Mouse (Mus musculus) spleen, adult 2 months (tissue): ENCODE results near the gene Pank3. TPM values are rescaled to one million over a fixed set of nuclear protein-coding genes. Genes with fewer than 3 reads are reported as not detected.
"Not testable (repeated sequence)": the region's sequence is repeated elsewhere in the genome, so short reads cannot be mapped to it uniquely, and the experiment has no call there.

Experiments
- DNase-seq, 2 experiments: peaks; one replicate each; pipeline versions ENCODE4 v3.0.0 to v3.0.0-alpha.2; 2012 to 2021; ENCODE audit warnings: low spot score in 2 of 2, low read depth in 1 of 2
- H3K27ac ChIP-seq: fragments of 200-500 bp; 2 replicates; pipeline ENCODE4 v1.5.1; 2012; ENCODE audit warnings: low read length, inconsistent platforms; ENCODE audit not compliant: insufficient read depth
- H3K27me3 ChIP-seq: fragments of 200-500 bp; 2 replicates; pipeline ENCODE4 v1.6.1; 2012; ENCODE audit warnings: mild to moderate bottlenecking, moderate library complexity, low read length, inconsistent platforms; ENCODE audit not compliant: control insufficient read depth, insufficient read depth
- H3K36me3 ChIP-seq: fragments of 200-500 bp; 2 replicates; pipeline ENCODE4 v1.6.1; 2012; ENCODE audit warnings: mild to moderate bottlenecking, low read length, inconsistent platforms; ENCODE audit not compliant: control insufficient read depth, insufficient read depth
- H3K4me1 ChIP-seq: fragments of 200-500 bp; 2 replicates; pipeline ENCODE4 v1.6.1; 2011; ENCODE audit warnings: inconsistent platforms; ENCODE audit not compliant: control insufficient read depth, insufficient read depth, insufficient read length
- H3K4me3 ChIP-seq: fragments of 200-500 bp; 2 replicates; pipeline ENCODE4 v1.5.1; 2011; ENCODE audit warnings: mild to moderate bottlenecking, inconsistent platforms; ENCODE audit not compliant: insufficient read depth, insufficient read length; ENCODE audit errors: extremely low read depth
- CTCF ChIP-seq: fragments of 200-500 bp; IDR thresholded peaks from 2 replicates; pipeline ENCODE4 v1.5.1; 2011; ENCODE audit warnings: mild to moderate bottlenecking, inconsistent platforms; ENCODE audit not compliant: insufficient read depth, insufficient read length, insufficient replicate concordance; ENCODE audit errors: extremely low read depth
- POLR2A ChIP-seq: fragments of 200-500 bp; IDR thresholded peaks from 2 replicates; pipeline ENCODE4 v1.6.1; 2011; ENCODE audit warnings: low read depth, low read length, inconsistent platforms
- WGBS: fragments of 180-500 bp; shearing (Covaris S2); methylation state at CpG from one replicate; pipeline ENCODE4 v1.1.7; 2018; 5-methylcytosine and 5-hydroxymethylcytosine counted together
- polyA plus RNA-seq: library from polyadenylated mRNA; depleted of rRNA; stranded (reverse); fragments of >200 nt; gene quantifications from 2 replicates; pipeline ENCODE4 v1.2.3, GENCODE M21; 2012; rRNA removed

Pank3 gene
- polyA plus RNA-seq, 1 experiment = 2.5 TPM

DNA sequence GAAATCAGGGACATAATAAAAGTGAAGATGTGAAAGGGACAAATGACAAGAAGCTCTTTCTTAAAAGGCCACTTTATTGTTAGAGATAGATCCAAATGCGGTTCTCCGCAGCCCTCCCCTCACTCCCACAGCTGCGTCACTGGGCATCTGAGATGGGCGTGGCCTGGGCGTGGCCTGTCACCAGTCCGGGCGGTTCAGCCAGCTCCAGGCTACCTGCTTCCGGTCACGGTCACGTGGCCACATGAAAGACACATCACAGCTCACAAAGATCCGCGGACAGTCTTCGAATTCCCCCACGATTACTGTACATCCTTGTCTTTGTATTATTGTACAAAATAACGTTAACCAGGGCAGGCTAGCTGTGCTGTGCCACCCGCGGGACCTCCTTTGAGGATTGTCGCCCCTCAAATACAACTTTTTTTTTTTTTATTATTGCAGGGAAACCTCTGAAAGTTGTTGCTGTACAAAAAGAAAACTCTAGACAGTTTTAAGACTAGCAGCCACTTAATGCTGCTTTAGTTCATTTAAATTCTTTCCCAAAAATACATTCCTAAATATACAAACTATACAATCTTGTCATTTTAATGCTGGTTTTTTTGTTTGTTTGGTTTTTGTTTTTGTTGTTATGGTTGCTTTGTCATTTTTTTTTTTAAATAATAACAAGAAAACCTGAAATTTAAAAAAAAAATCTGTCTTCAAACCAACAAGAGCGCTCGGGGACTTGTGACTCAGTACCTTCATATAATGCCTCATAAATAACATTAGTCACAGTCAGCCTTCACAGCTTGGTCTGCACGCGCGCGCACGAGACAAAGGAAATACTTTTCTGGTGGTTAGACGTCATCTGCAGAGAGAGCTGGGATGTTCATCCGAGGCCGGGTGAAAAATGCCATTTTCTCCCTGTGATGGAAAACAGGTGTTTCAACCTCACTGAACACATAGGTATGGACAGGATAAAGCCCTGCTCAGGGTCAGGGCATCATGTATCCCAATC lies 69.4 kb downstream of the Pank3 start:
- WGBS = 8% methylated on average over 28 of the region's 28 CpGs
- H3K36me3 ChIP-seq = no peaks in the 10 kb centered on the region
- DNase-seq = peak; percentile 57 to 92
- H3K27ac ChIP-seq = peak overlapping the region; percentile 29; the same call in 1 of the 2 replicates
- TF ChIP-seq CTCF = no peak
- TF ChIP-seq POLR2A = no peak; the same call in 1 of the 2 replicates
- H3K4me1 ChIP-seq = peaks cover 4% of the 10 kb centered on the region; the same call in 1 of the 2 replicates
- H3K4me3 ChIP-seq = peak overlapping the region; percentile 58
- no peaks in the 10 kb centered on the region for H3K27me3 ChIP-seq

DNA sequence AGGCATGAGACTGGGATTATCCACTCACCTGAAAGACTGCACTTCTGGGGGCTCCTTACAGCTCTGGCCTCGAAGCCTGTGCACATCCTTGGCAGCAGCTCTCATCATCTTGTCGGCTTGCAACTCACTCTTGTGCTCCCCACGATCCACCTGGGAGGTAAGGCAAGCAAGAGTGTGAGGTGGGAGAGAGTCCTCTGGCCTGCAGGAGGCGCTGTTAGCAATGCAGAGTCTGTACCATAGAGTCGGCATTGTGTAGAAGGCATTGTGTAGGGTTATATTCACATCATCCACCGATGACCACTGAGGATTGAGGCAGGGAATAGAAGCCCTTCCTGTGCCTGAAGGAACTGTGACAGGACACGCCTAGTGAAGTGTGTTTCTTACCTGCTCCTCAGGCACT lies 71.0 kb downstream of the Pank3 start:
- no peak overlapping the region for H3K4me3 ChIP-seq
- 81% methylated on average over 7 of the region's 7 CpGs for WGBS
- TF ChIP-seq CTCF = no peak
- no peak for TF ChIP-seq POLR2A

DNA sequence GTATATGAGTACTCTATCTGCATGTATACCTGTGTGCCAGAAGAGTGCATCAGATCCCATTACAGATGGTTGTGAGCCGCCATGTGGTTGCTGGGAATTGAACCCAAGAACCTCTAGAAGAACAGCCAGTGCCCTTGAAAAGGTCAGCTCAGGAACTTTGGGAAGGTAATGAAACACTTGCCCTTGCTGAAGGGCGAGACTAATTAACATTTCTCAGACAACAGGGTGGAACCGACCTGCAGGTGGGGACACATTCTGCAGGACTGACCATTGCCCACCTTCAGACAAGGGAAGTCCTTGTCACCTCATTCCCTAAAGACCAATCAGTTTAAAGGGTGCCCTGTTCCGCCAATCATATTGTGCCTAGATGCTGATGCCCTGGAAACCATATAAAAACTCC lies 71.5 kb downstream of the Pank3 start:
- DNase-seq, H3K4me3 ChIP-seq, H3K4me1 ChIP-seq, H3K27me3 ChIP-seq, H3K27ac ChIP-seq, H3K36me3 ChIP-seq: not testable (repeated sequence)
- WGBS = 88% methylated on average over 4 of the region's 4 CpGs

More for the DNA sequence above, 71.0 kb downstream of the Pank3 start:
- no peak overlapping the region for H3K27ac ChIP-seq
- no peaks in the 10 kb centered on the region for H3K36me3 ChIP-seq
- no peak for DNase-seq
- peaks cover 4% of the 10 kb centered on the region; the same call in 1 of the 2 replicates for H3K4me1 ChIP-seq
- H3K27me3 ChIP-seq = no peaks in the 10 kb centered on the region

Other genes starting within 250 kb of the Pank3 start
- not detected in 2 replicates for gene Fbll1, start 29.4 kb downstream of the Pank3 start, polyA plus RNA-seq
- gene Rars, start 65.0 kb downstream of the Pank3 start, polyA plus RNA-seq = 6.0 and 6.8 TPM in 2 replicates
- 0.47 and 0.99 TPM in 2 replicates for gene Wwc1, start 211.0 kb downstream of the Pank3 start, polyA plus RNA-seq